Mouse (Mus musculus) ES-E14 (cell line): ENCODE data around the gene Gtf2h2.

Experiments
- HCFC1 ChIP-seq: IDR thresholded peaks from 2 replicates; pipeline ENCODE4 v1.6.1; 2012; ENCODE audit warnings: low read length, inconsistent platforms, borderline replicate concordance; ENCODE audit not compliant: insufficient read depth
- ZC3H11A ChIP-seq: IDR thresholded peaks from 2 replicates; pipeline ENCODE4 v1.6.1; 2012; ENCODE audit warnings: low read depth, mild to moderate bottlenecking, inconsistent platforms, low read length, borderline replicate concordance

- TF ChIP-seq HCFC1 (no peak), ZC3H11A (no peak)
Observed at GRCm38 (mm10) chr13:100516213-100517105, 24.1 kb upstream of the Gtf2h2 start.
